Mouse (Mus musculus) neutrophil, adult 59 days (primary cell): ENCODE measurements around the gene Map3k19. TPM values are rescaled to one million over a fixed set of nuclear protein-coding genes. Genes with fewer than 3 reads are reported as not detected.

Experiments
- total RNA-seq, 2 experiments: library from RNA; stranded (reverse); gene quantifications; 1 replicate in 1 of 2; 2 replicates in 1 of 2; pipeline ENCODE4 v1.2.4; 2023

Map3k19 gene
- under 1 TPM in 1 of 2 experiments, not detected in 1; 0.38 TPM for total RNA-seq

DNA sequence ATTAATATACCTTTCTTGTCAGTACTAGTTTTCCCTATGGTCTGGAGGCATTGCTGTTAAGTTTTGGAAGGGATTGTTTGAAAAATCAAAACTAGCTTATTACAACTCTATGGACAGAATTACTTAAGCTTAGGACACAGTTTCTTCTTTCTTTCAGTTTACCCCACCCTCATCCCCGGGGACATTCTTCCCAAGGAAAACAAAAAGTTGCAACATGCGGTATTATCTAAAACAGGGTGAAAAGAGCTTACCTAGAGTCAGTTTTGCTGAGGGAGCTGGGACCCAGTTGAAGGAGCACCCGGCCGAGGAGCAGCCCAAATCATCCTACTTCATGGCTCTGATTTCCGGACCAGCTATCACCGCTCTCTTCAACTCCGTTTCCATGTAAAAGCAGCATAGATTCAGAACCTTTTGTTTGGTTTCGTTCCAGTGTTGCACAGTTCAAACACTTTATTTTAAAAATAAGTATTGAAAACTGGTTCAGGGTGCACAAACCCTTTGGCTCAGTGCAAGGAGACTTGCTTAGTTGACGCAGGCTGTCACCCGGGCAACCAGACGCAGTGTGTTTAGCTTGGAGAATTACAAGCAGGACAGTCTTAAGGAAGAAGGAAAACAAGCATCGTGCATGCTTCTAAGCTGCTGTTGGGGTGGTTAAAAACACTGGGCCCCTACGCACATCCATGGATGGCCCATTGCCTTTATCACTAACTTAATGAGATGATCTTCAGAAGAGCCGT, at the start of gene Map3k19:
TSS of gene Map3k19 (minus strand) at position 546 of the 737 bp plus-strand sequence.

DNA sequence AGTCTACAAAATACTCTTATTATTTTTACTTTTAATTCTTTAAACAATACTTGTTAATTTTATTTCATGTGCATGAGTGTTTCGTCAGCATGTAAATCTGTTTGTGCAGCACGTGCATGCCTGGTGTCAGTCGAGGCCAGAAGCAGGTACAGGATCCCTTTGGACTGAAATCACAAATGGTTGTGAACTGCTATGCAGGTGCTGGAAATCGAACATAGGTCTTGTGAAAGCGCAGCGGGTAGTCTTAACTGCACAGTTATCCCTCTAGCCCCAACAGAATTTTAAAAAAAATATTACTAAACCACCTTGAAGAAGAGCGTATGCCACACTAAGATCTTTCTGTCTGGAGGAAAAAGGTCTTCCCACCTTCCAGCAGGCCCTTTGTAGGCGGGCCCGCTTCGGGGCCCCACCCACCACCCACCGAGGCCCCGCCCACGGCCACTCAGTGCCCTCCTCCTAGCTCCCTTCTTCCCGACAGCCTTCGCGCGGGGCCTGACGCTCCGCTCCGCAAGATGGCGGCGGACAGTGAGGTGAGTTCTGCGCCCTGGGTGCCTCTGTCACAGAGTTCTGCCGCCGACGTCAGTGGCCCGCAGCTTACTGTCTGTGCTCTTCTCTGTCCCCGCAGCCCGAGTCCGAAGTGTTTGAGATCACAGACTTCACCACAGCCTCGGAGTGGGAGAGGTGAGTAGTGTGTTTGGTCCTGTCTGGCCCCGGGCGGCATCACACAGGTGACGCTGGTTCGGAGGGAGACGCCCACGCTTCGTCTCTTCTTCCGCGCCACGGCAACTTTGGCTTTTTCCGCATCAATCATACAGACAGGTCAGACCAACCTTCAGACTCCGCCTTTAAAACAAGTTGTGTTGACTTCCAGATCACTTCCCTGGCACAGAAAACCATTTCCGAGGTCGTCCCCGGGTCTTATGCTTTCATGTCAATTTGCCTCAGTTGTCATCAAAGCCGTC, 13.8 kb upstream of the Map3k19 start, which contains the start of gene Rab3gap1:
TSS of gene Rab3gap1 (plus strand) at position 474 of the 962 bp plus-strand sequence.

DNA sequence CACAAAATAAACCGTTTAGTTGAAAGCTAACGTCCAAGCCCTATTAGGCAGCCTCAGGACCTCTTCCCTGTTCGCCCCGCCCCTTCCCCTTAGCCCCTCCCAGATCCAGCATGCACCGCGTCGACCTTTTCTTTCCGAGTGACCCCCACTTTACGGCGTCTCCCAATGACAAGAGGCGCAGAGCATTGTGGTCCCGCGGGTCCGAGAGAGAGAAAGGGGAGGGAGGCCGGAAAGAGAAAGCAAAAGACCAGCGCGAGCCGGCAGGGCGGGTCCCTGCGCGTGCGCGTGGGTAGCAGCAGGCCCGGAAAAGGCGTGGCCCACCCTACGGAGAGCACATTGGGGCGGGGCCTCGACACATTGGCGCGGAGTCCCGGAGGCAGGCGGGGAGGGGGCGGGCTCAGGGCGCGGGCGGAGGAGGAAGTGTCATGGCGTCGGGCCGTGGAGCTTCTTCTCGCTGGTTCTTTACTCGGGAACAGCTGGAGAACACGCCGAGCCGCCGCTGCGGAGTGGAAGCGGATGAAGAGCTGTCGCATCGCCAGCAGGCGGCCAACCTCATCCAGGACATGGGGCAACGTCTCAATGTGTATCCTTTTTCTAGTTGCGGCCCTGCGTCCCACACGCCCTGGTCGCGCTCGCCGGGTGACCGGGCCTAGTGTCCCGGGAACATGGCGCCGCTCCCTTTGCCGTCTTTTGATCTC, 80.9 kb downstream of the Map3k19 start, which contains the start of gene Ccnt2:
TSS of gene Ccnt2 (plus strand) at position 362 of the 698 bp plus-strand sequence.

Other genes with a start within 250 kb of the Map3k19 start
- under 1 TPM; 0.13 to 0.37 TPM for gene Tmem163, start 175.5 kb downstream of the Map3k19 start, total RNA-seq
- under 1 TPM in 1 of 2 experiments, not detected in 1; 0.89 TPM for gene Acmsd, start 125.6 kb downstream of the Map3k19 start, total RNA-seq
- 10 to 100 TPM; 38.9 to 40.1 TPM for gene Ccnt2, start 80.9 kb downstream of the Map3k19 start, total RNA-seq
- gene Rab3gap1, start 13.7 kb upstream of the Map3k19 start, total RNA-seq, result 10 to 100 TPM; 19.5 to 25.5 TPM
- 1 to 10 TPM; 7.0 to 9.9 TPM for gene Zranb3, start 248.0 kb upstream of the Map3k19 start, total RNA-seq
- 10 to 100 TPM; 49.4 to 52.8 TPM for gene R3hdm1, start 248.3 kb upstream of the Map3k19 start, total RNA-seq